Mouse (Mus musculus) lung, postnatal 36 days (tissue): ENCODE measurements at regions not wholly inside any gene's neighbourhood (a gene's known extent, or its start where the extent isn't known, plus 50 kb on each side); places are given as distances from the start of the nearest gene placed in this dataset.

Experiments used
- DNase-seq: peaks from one replicate; pipeline ENCODE4 v3.0.0; 2022; ENCODE audit warnings: mixed read lengths

DNA sequence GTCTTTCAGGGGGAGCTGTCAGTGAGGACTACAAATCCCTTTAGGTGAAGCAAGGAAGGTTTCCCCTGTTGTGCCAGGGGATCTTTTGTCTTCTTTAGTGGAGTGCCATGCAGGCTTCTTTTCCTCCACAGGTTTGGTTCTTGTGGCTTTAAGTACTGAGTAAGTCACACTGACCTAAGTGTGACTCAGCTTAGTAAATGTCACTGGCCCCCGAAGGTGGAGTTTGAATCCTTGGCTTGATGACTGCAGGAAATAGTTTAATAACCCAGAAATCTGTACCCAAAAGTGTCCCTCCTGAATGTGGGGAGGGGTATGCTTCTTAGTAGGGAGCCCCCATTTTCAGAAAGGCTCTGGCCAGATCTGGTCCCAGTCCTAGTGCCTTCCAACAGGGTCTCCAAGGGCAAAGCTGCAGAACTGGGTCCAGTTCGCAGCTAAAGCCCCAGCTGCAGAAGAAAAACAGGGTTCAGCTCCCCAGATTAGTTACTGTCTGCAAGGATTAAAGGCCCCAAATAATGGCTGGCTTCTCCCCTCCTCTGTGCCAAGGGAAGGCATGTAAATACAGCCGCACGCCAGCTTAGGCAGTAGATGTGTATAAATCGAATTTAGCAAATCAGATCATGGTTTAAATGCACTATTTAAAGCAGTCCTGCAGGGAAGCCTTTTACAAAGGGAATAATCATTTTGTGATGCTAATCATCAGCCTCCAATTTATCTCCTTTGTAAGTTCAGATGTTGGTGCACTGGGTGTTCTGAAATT is 51.6 kb upstream of the Polg start:
- DNase-seq = no peak

DNA sequence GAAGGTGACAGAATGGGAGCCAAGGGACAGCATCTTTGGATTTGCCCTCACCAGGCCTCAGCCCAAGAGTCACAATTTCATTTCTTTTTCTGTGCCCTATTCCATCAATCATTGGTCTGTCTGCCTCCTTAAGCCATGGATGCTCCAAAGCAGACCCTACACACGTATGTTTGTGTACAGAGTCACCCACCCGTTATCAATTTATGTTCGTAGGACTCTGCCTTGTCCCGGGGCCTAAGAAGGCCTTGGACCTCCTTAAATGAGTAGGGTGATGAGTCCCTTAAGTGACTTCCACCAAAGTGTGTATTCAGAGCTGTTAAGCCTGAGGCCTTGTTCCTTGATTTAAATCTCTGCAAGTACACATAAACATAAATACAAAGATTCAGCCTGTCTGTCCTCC is 50.1 kb upstream of the Polg start:
- DNase-seq = no peak
